Mouse (Mus musculus): ENCODE measurements around the gene Lama4.

DNA sequence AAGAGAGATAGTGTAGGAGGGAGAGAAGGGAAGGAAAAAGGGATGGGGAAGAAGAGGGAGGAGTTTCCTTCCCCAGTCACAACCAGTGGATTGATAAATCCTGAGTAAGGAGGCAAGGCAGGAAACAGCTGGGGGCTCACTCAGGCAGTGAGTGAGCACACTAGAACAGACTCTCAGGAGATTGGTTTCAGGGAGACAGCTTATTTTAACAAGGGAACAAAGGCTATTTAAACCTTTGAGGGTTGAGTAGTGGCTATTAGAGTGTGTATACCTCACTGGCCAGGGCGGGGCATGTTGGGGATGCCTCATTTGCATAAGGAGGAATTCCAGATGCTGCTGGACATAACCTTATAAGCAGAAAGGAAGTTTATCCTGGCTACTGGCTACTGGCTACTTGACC lies 27.5 kb downstream of the Lama4 start:
- TF ChIP-seq POLR2A (IDR thresholded peaks at IDR 0.05; ENCODE audit: insufficient read depth, low read depth, low read length) (no peak), CTCF (IDR thresholded peaks at IDR 0.05) (no peak), EP300 (IDR thresholded peaks at IDR 0.05; ENCODE audit: insufficient read depth, low read depth, low read length) (peak; percentile 65; the same call in 1 of the 2 replicates)

Measured in heart, adult 2 months (tissue).